ENCODE assay signal across 22 mouse cellular contexts in genomic region chr4:42932229-42932969, GRCm38 (mm10). TPM values are rescaled to one million over a fixed set of nuclear protein-coding genes. Genes with fewer than 3 reads are reported as not detected.
DNase-seq lines count a peak whose midpoint lies in the region; ATAC-seq and TF ChIP-seq lines count a peak whose summit lies in the region.
"Had no signal": no experiment of that assay in that cellular context is flagged by ENCODE, and none has a peak within 500 bp of the region (broad histone marks: within the 10 kb centered on the region; RNA-seq: fewer than 3 reads in every experiment).

No protein-coding gene starts in this region.

- H3K9me3 ChIP-seq in heart, embryonic 12.5 days (replicated peaks): no peaks in the 10 kb centered on the region
- H3K9me3 ChIP-seq: forebrain, embryonic 13.5 days; limb, embryonic 13.5 days had no signal

- no peak for TF ChIP-seq CTCF in left cerebral cortex, adult 2 months (IDR thresholded peaks at IDR 0.05)

- no peak overlapping the region for H3K9ac ChIP-seq in heart, embryonic 12.5 days
- H3K9ac ChIP-seq: forebrain, embryonic 13.5 days; limb, embryonic 13.5 days; liver, embryonic 14.5 days had no signal

- no peak overlapping the region for H3K4me3 ChIP-seq in left cerebral cortex, adult 2 months
- no peak overlapping the region for H3K4me3 ChIP-seq in heart, embryonic 12.5 days
- H3K4me3 ChIP-seq: forebrain, embryonic 13.5 days; limb, embryonic 13.5 days had no signal

- peak overlapping the region; percentile 38; the same call in 1 of the 2 replicates for H3K27ac ChIP-seq in left cerebral cortex, adult 2 months
- peak overlapping the region; percentile 91 for H3K27ac ChIP-seq in heart, embryonic 12.5 days (ENCODE audit: poor library complexity, severe bottlenecking)
- H3K27ac ChIP-seq: forebrain, embryonic 13.5 days; limb, embryonic 13.5 days; liver, embryonic 14.5 days had no signal

- peak; percentile 75 for DNase-seq in heart, adult 11 months
- no peak for DNase-seq in heart, postnatal 25 days (ENCODE audit: low spot score)
- DNase-seq in left cerebral cortex, adult 2 months (ENCODE audit: extremely low spot score in 1 of 2, low spot score in 2 of 2): peak in 1 of 2 experiments; percentile 9
- no peak for DNase-seq in left cerebral cortex, postnatal 14 days (ENCODE audit: low spot score in 2 of 2)
- peak; percentile 46 to 56 for DNase-seq in heart, postnatal 10 days
- DNase-seq in lung, postnatal 25 days (ENCODE audit: low spot score): no peak
- DNase-seq: adrenal gland, adult 8-10 months; B cell, adult 2 months; cerebellum, postnatal 14 days; kidney, postnatal 10 days; lung, postnatal 14 days; right cerebral cortex, adult 18-20 months had no signal

- intact Hi-C loops in heart, postnatal 25 days (cut with DNase I): no loop called here
- intact Hi-C loops in left cerebral cortex, adult 2 months (cut with DNase I): no loop called here
- intact Hi-C loops in left cerebral cortex, postnatal 14 days (cut with DNase I): no loop called here
- intact Hi-C loops in heart, postnatal 10 days (cut with DNase I): loop anchor here (2.0 kb wide), 1 partner anchor 16 kb away; the partner anchor contains the start of gene Dnajb5

- H3K36me3 ChIP-seq in heart, embryonic 12.5 days: no peaks in the 10 kb centered on the region
- H3K36me3 ChIP-seq: limb, embryonic 13.5 days had no signal

- peaks cover 29% of the 10 kb centered on the region for H3K27me3 ChIP-seq in heart, embryonic 12.5 days (replicated peaks)

- ATAC-seq in heart, embryonic 12.5 days (ENCODE audit: insufficient number of reproducible peaks, low FRiP score): no peak
- ATAC-seq: forebrain, embryonic 13.5 days; midbrain, embryonic 16.5 days had no signal

- 36% methylated on average over 8 of the region's 8 CpGs for WGBS in heart, embryonic 12.5 days

- peak overlapping the region; percentile 65 for H3K4me2 ChIP-seq in heart, embryonic 12.5 days
- H3K4me2 ChIP-seq: forebrain, embryonic 13.5 days; limb, embryonic 13.5 days had no signal

- peaks cover 26% of the 10 kb centered on the region for H3K4me1 ChIP-seq in heart, embryonic 12.5 days (replicated peaks)

RNA-seq across cellular contexts. Expression of gene Phf24, which starts 15.9 kb away (rescaled TPM):
- total RNA-seq in heart, postnatal 25 days (2021): 1 to 10 TPM; 9.0 to 9.4 TPM
- total RNA-seq in left cerebral cortex, adult 2 months (2021): 100 to 1,000 TPM; 359 to 380 TPM
- total RNA-seq in left cerebral cortex, postnatal 14 days (2021): 100 to 1,000 TPM; 328 to 359 TPM
- polyA plus RNA-seq in heart, embryonic 12.5 days (2016; fragmentation: Nextera tagmentation; extraction: Ambion mirVana): 3.4 and 3.9 TPM in 2 replicates
- total RNA-seq in heart, postnatal 10 days (2021): 1 to 10 TPM; 8.0 to 9.5 TPM
- total RNA-seq: hematopoietic stem cell, adult 5-6 weeks; megakaryocyte-erythroid progenitor cell, adult 5-6 weeks had no signal

RNA-seq across cellular contexts. Expression of gene Dnajb5, which starts 17.2 kb away (rescaled TPM):
- 10 to 100 TPM; 83.5 to 93.2 TPM for total RNA-seq in heart, postnatal 25 days (2021)
- total RNA-seq in left cerebral cortex, adult 2 months (2021): 100 to 1,000 TPM; 216 to 338 TPM
- 100 to 1,000 TPM; 225 to 284 TPM for total RNA-seq in left cerebral cortex, postnatal 14 days (2021)
- polyA plus RNA-seq in heart, embryonic 12.5 days (2016; fragmentation: Nextera tagmentation; extraction: Ambion mirVana): 15.6 and 17.7 TPM in 2 replicates
- 10 to 100 TPM; 61.8 to 68.9 TPM for total RNA-seq in heart, postnatal 10 days (2021)

RNA-seq across cellular contexts. Expression of gene 1700022I11Rik, which starts 37.0 kb away (rescaled TPM):
- total RNA-seq in heart, postnatal 25 days (2021): not detected
- not detected for total RNA-seq in left cerebral cortex, adult 2 months (2021)
- total RNA-seq in left cerebral cortex, postnatal 14 days (2021): not detected
- polyA plus RNA-seq in heart, embryonic 12.5 days (2016; fragmentation: Nextera tagmentation; extraction: Ambion mirVana): 0.23 and 0.49 TPM in 2 replicates
- not detected for total RNA-seq in heart, postnatal 10 days (2021)
- total RNA-seq: adrenal gland, adult 8-10 months; gastrocnemius, adult 8-10 months; hematopoietic stem cell, adult 5-6 weeks; layer of hippocampus, adult 8-10 months; left cerebral cortex, adult 18-20 months had no signal

RNA-seq across cellular contexts. Expression of gene Fam205c, which starts 58.4 kb away (rescaled TPM):
- total RNA-seq in heart, postnatal 25 days (2021): 1 to 10 TPM; 7.1 to 7.5 TPM
- 1 to 10 TPM; 1.0 to 1.8 TPM for total RNA-seq in left cerebral cortex, adult 2 months (2021)
- 1 to 10 TPM; 1.9 to 2.4 TPM for total RNA-seq in left cerebral cortex, postnatal 14 days (2021)
- polyA plus RNA-seq in heart, embryonic 12.5 days (2016; fragmentation: Nextera tagmentation; extraction: Ambion mirVana): 0.37 and 0.60 TPM in 2 replicates
- 1 to 10 TPM; 2.7 to 2.9 TPM for total RNA-seq in heart, postnatal 10 days (2021)
- total RNA-seq: adrenal gland, adult 8-10 months; hematopoietic stem cell, adult 5-6 weeks; megakaryocyte-erythroid progenitor cell, adult 5-6 weeks had no signal
- polyA plus RNA-seq: limb, embryonic 13.5 days had no signal

Comparison
In these comparisons a context has a peak if more than half of its experiments do, and no peak if none do; other contexts are left out.
1. DNase-seq: peak in heart, adult 11 months (single experiment) and heart, postnatal 10 days (2 of 2); none in heart, postnatal 25 days (single experiment), left cerebral cortex, postnatal 14 days (0 of 2) and lung, postnatal 25 days (single experiment).
2. RNA of gene Phf24, which starts 15.9 kb away (total RNA-seq): 359 to 380 TPM in left cerebral cortex, adult 2 months and 328 to 359 TPM in left cerebral cortex, postnatal 14 days; 8.0 to 9.5 TPM in heart, postnatal 10 days and 9.0 to 9.4 TPM in heart, postnatal 25 days; every median in the first group is over 10 times any median in the second.